19 mouse cellular contexts compared by ENCODE assay signal in the genomic region with DNA sequence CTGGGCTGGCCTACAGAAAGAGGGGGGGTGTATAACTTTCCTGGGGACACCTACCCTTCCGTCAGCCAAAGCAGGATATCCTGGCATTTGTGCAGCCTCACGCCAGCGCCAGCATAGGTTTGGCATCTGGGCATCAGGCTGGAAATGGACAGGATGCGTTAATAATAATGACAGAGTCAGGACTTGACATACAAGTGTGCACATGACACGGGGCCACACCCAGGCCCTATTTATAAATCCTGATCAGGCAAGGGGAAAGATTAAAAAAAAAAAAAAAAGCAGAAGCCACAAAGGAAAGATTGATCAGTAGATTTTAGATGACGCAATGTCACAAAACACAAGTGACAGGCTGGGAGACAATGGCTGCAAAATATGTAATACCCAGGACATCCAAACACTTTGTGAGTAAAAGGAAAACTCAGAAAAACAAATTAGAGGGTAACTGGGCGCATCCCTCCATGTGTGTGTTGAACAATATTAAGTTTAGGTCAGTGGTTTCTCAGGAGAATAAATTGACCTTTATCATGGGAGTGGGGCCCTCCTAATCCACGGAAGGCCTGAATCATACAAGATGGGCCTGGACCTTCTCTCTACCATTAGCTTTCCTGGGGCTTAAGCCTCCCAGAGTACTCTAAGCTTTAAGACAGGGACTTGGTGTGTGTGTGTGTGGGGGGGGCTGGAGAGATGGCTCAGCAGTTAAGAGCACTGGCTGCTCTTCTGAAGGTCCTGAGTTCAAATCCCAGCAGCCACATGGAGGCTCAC. TPM values are rescaled to one million over a fixed set of nuclear protein-coding genes. Genes with fewer than 3 reads are reported as not detected.
DNase-seq lines count a peak whose midpoint lies in the region; ATAC-seq and TF ChIP-seq lines count a peak whose summit lies in the region.
"Had no signal": no experiment of that assay in that cellular context is flagged by ENCODE, and none has a peak within 500 bp of the region (broad histone marks: within the 10 kb centered on the region; RNA-seq: fewer than 3 reads in every experiment).

No protein-coding gene starts in this region.

- H3K9ac ChIP-seq in heart, embryonic 12.5 days = no peak overlapping the region
- H3K9ac ChIP-seq in stomach, postnatal 0 days (ENCODE audit: low read length) = no peak overlapping the region
- H3K9ac ChIP-seq: embryonic facial prominence, embryonic 13.5 days; forebrain, embryonic 15.5 days had no signal

- H3K9me3 ChIP-seq in heart, embryonic 12.5 days (replicated peaks) = no peaks in the 10 kb centered on the region
- H3K9me3 ChIP-seq in stomach, postnatal 0 days (ENCODE audit: control insufficient read depth, low read length) = no peaks in the 10 kb centered on the region
- H3K9me3 ChIP-seq: embryonic facial prominence, embryonic 13.5 days; forebrain, embryonic 15.5 days had no signal

- H3K27me3 ChIP-seq in heart, embryonic 12.5 days (replicated peaks) = no peaks in the 10 kb centered on the region
- no peaks in the 10 kb centered on the region for H3K27me3 ChIP-seq in stomach, postnatal 0 days (ENCODE audit: control insufficient read depth, insufficient read depth, low read length)
- H3K27me3 ChIP-seq: embryonic facial prominence, embryonic 13.5 days; forebrain, embryonic 15.5 days had no signal

- H3K4me2 ChIP-seq in heart, embryonic 12.5 days = no peak overlapping the region
- no peak overlapping the region for H3K4me2 ChIP-seq in stomach, postnatal 0 days (replicated peaks; ENCODE audit: low read depth)
- H3K4me2 ChIP-seq: embryonic facial prominence, embryonic 13.5 days; forebrain, embryonic 15.5 days had no signal

- no peak for ATAC-seq in heart, embryonic 12.5 days (ENCODE audit: insufficient number of reproducible peaks, low FRiP score)
- ATAC-seq in stomach, postnatal 0 days (ENCODE audit: low FRiP score, low TSS enrichment) = no peak
- ATAC-seq: forebrain, embryonic 15.5 days; midbrain, embryonic 16.5 days had no signal

- peak; percentile 18 for DNase-seq in adrenal gland, postnatal 10 days
- DNase-seq in adrenal gland, adult 2 months = no peak
- DNase-seq in heart, postnatal 4 days = peak; percentile 6
- peak; percentile 54 to 82 for DNase-seq in lung, postnatal 4 days
- no peak for DNase-seq in stomach, postnatal 0 days (ENCODE audit: low spot score)
- no peak for DNase-seq in spleen, postnatal 36 days (ENCODE audit: low spot score in 2 of 2)
- DNase-seq: cerebellum, adult 8-10 months; kidney, adult 9 months; kidney, postnatal 25 days; left cerebral cortex, postnatal 4 days; liver had no signal

- H3K27ac ChIP-seq in heart, embryonic 12.5 days (ENCODE audit: poor library complexity, severe bottlenecking) = no peak overlapping the region
- peak overlapping the region; percentile 66 for H3K27ac ChIP-seq in brown adipose tissue, adult 24 weeks (replicated peaks; ENCODE audit: low read depth, low read length)
- no peak overlapping the region for H3K27ac ChIP-seq in stomach, postnatal 0 days (replicated peaks)
- H3K27ac ChIP-seq: embryonic facial prominence, embryonic 13.5 days; forebrain, embryonic 15.5 days; left cerebral cortex, adult 2 months had no signal

- no peak for TF ChIP-seq CTCF in stomach, postnatal 0 days (IDR thresholded peaks at IDR 0.05; ENCODE audit: low read depth)

- no peak for TF ChIP-seq EP300 in stomach, postnatal 0 days (optimal IDR thresholded peaks at IDR 0.05)

- H3K4me3 ChIP-seq in heart, embryonic 12.5 days = no peak overlapping the region
- no peak overlapping the region for H3K4me3 ChIP-seq in brown adipose tissue, adult 24 weeks (ENCODE audit: insufficient read depth, low read depth, low read length)
- no peak overlapping the region for H3K4me3 ChIP-seq in stomach, postnatal 0 days (ENCODE audit: low read depth, low read length)
- H3K4me3 ChIP-seq: embryonic facial prominence, embryonic 13.5 days; forebrain, embryonic 15.5 days; left cerebral cortex, adult 2 months had no signal

- H3K36me3 ChIP-seq in heart, embryonic 12.5 days = no peaks in the 10 kb centered on the region
- H3K36me3 ChIP-seq in stomach, postnatal 0 days (ENCODE audit: control insufficient read depth, insufficient read depth, low read length) = no peaks in the 10 kb centered on the region
- H3K36me3 ChIP-seq: embryonic facial prominence, embryonic 13.5 days; forebrain, embryonic 15.5 days had no signal

- 70% methylated on average over 8 of the region's 8 CpGs for WGBS in heart, embryonic 12.5 days
- 69% methylated on average over 8 of the region's 8 CpGs for WGBS in stomach, postnatal 0 days

- H3K4me1 ChIP-seq in heart, embryonic 12.5 days (replicated peaks) = peaks cover 8% of the 10 kb centered on the region
- peaks cover 4% of the 10 kb centered on the region; the same call in 1 of the 2 replicates for H3K4me1 ChIP-seq in brown adipose tissue, adult 24 weeks (ENCODE audit: control insufficient read depth, insufficient read depth, insufficient read length, low read length)
- H3K4me1 ChIP-seq in stomach, postnatal 0 days (replicated peaks; ENCODE audit: control insufficient read depth, insufficient read depth) = no peaks in the 10 kb centered on the region

RNA-seq across cellular contexts. Expression of gene Grn, which starts 4.4 kb away (rescaled TPM):
- 100 to 1,000 TPM; 161 to 189 TPM for total RNA-seq in adrenal gland, postnatal 10 days (2021)
- total RNA-seq in adrenal gland, adult 2 months (2021) = 100 to 1,000 TPM; 165 to 211 TPM
- polyA plus RNA-seq in adrenal gland, adult 2 months (2012; rRNA removed) = 251 and 310 TPM in 2 replicates
- 100 to 1,000 TPM; 141 to 144 TPM for total RNA-seq in heart, postnatal 4 days (2021)
- 189 and 191 TPM in 2 replicates for polyA plus RNA-seq in heart, embryonic 12.5 days (2016; fragmentation: Nextera tagmentation; extraction: Ambion mirVana)
- polyA plus RNA-seq in brown adipose tissue, adult 24 weeks (2012; ENCODE audit: insufficient read depth, insufficient read length, missing spikeins) = 57.5 and 78.8 TPM in 2 replicates
- 126 and 142 TPM in 2 replicates for polyA plus RNA-seq in stomach, postnatal 0 days (2015; fragmentation: Nextera tagmentation; extraction: Ambion mirVana)

RNA-seq across cellular contexts. Expression of gene Slc25a39, which starts 18.0 kb away (rescaled TPM):
- 100 to 1,000 TPM; 327 to 377 TPM for total RNA-seq in adrenal gland, postnatal 10 days (2021)
- 100 to 1,000 TPM; 504 to 683 TPM for total RNA-seq in adrenal gland, adult 2 months (2021)
- polyA plus RNA-seq in adrenal gland, adult 2 months (2012; rRNA removed) = 1,025 and 1,107 TPM in 2 replicates
- total RNA-seq in heart, postnatal 4 days (2021) = 100 to 1,000 TPM; 161 to 165 TPM
- 253 and 260 TPM in 2 replicates for polyA plus RNA-seq in heart, embryonic 12.5 days (2016; fragmentation: Nextera tagmentation; extraction: Ambion mirVana)
- 397 and 609 TPM in 2 replicates for polyA plus RNA-seq in brown adipose tissue, adult 24 weeks (2012; ENCODE audit: insufficient read depth, insufficient read length, missing spikeins)
- 189 and 200 TPM in 2 replicates for polyA plus RNA-seq in stomach, postnatal 0 days (2015; fragmentation: Nextera tagmentation; extraction: Ambion mirVana)

RNA-seq across cellular contexts. Expression of gene Fam171a2, which starts 21.7 kb away (rescaled TPM):
- total RNA-seq in adrenal gland, postnatal 10 days (2021) = 10 to 100 TPM; 12.3 to 15.3 TPM
- 1 to 10 TPM; 2.8 to 8.3 TPM for total RNA-seq in adrenal gland, adult 2 months (2021)
- 18.1 and 22.9 TPM in 2 replicates for polyA plus RNA-seq in adrenal gland, adult 2 months (2012; rRNA removed)
- total RNA-seq in heart, postnatal 4 days (2021) = 10 to 100 TPM; 30.2 to 30.5 TPM
- 4.5 and 5.6 TPM in 2 replicates for polyA plus RNA-seq in heart, embryonic 12.5 days (2016; fragmentation: Nextera tagmentation; extraction: Ambion mirVana)
- 0.63 and 1.0 TPM in 2 replicates for polyA plus RNA-seq in brown adipose tissue, adult 24 weeks (2012; ENCODE audit: insufficient read depth, insufficient read length, missing spikeins)
- polyA plus RNA-seq in stomach, postnatal 0 days (2015; fragmentation: Nextera tagmentation; extraction: Ambion mirVana) = 2.0 and 2.9 TPM in 2 replicates
- total RNA-seq: neutrophil, adult 5-6 weeks had no signal

RNA-seq across cellular contexts. Expression of gene Rundc3a, which starts 32.5 kb away (rescaled TPM):
- 10 to 100 TPM; 21.2 to 34.3 TPM for total RNA-seq in adrenal gland, postnatal 10 days (2021)
- total RNA-seq in adrenal gland, adult 2 months (2021) = 10 to 100 TPM; 36.8 to 51.7 TPM
- 46.3 and 77.5 TPM in 2 replicates for polyA plus RNA-seq in adrenal gland, adult 2 months (2012; rRNA removed)
- 1 to 10 TPM in 1 of 2 experiments, under 1 TPM in 1; 0.50 to 1.9 TPM for total RNA-seq in heart, postnatal 4 days (2021)
- 1.7 and 1.8 TPM in 2 replicates for polyA plus RNA-seq in heart, embryonic 12.5 days (2016; fragmentation: Nextera tagmentation; extraction: Ambion mirVana)
- not detected in 2 replicates for polyA plus RNA-seq in brown adipose tissue, adult 24 weeks (2012; ENCODE audit: insufficient read depth, insufficient read length, missing spikeins)
- 5.1 and 5.9 TPM in 2 replicates for polyA plus RNA-seq in stomach, postnatal 0 days (2015; fragmentation: Nextera tagmentation; extraction: Ambion mirVana)
- total RNA-seq: megakaryocyte-erythroid progenitor cell, adult 5-6 weeks had no signal

RNA-seq across cellular contexts. Expression of gene Itga2b, which starts 44.2 kb away (rescaled TPM):
- 1 to 10 TPM; 4.3 to 5.7 TPM for total RNA-seq in adrenal gland, postnatal 10 days (2021)
- 1 to 10 TPM; 2.5 to 4.1 TPM for total RNA-seq in adrenal gland, adult 2 months (2021)
- polyA plus RNA-seq in adrenal gland, adult 2 months (2012; rRNA removed) = 6.6 TPM in 2 replicates
- total RNA-seq in heart, postnatal 4 days (2021) = 1 to 10 TPM; 4.2 to 5.4 TPM
- polyA plus RNA-seq in heart, embryonic 12.5 days (2016; fragmentation: Nextera tagmentation; extraction: Ambion mirVana) = 16.5 and 22.5 TPM in 2 replicates
- polyA plus RNA-seq in brown adipose tissue, adult 24 weeks (2012; ENCODE audit: insufficient read depth, insufficient read length, missing spikeins) = 1.4 and 2.0 TPM in 2 replicates
- polyA plus RNA-seq in stomach, postnatal 0 days (2015; fragmentation: Nextera tagmentation; extraction: Ambion mirVana) = 5.4 and 6.5 TPM in 2 replicates

Comparison
In these comparisons a context has a peak if more than half of its experiments do, and no peak if none do; other contexts are left out.
1. DNase-seq: peak in adrenal gland, postnatal 10 days (single experiment), heart, postnatal 4 days (single experiment) and lung, postnatal 4 days (2 of 2); none in adrenal gland, adult 2 months (single experiment), stomach, postnatal 0 days (single experiment) and spleen, postnatal 36 days (0 of 2).